Mouse (Mus musculus) forebrain, postnatal 0 days (tissue): ENCODE data around the gene Satb2. TPM values are rescaled to one million over a fixed set of nuclear protein-coding genes. Genes with fewer than 3 reads are reported as not detected.
A peak's percentile ranks its signal among the peaks of the same experiment; 100 is the strongest.

Experiments used
- ATAC-seq: fragments of 200-750 bp; cut with Nextera tagmentation; 2 replicates; pipeline ENCODE4 v1.8.0; 2017; ENCODE audit warnings: mild to moderate bottlenecking, moderate library complexity
- DNase-seq: peaks from one replicate; pipeline ENCODE4 v3.0.0-alpha.2; 2015
- H3K27ac ChIP-seq: fragments of 300-500 bp; sonication (generic); 2 replicates; pipeline ENCODE4 v1.5.1; 2014; ENCODE audit warnings: low read depth, mild to moderate bottlenecking, antibody characterized with exemption, low read length, moderate library complexity, mixed read lengths
- H3K27me3 ChIP-seq: fragments of 300-500 bp; sonication (generic); 2 replicates; pipeline ENCODE4 v1.6.1; 2014; ENCODE audit warnings: mild to moderate bottlenecking, low read length, mixed read lengths; ENCODE audit not compliant: insufficient read depth
- H3K36me3 ChIP-seq: fragments of 300-500 bp; sonication (generic); 2 replicates; pipeline ENCODE4 v1.6.1; 2014; ENCODE audit warnings: mild to moderate bottlenecking, moderate library complexity; ENCODE audit not compliant: insufficient read depth
- H3K4me1 ChIP-seq: fragments of 300-500 bp; sonication (generic); 2 replicates; pipeline ENCODE4 v1.6.1; 2014; ENCODE audit warnings: antibody characterized with exemption; ENCODE audit not compliant: insufficient read depth
- H3K4me2 ChIP-seq: fragments of 300-500 bp; sonication (generic); 2 replicates; pipeline ENCODE4 v1.6.1; 2014; ENCODE audit warnings: low read depth, mild to moderate bottlenecking, moderate library complexity
- H3K4me3 ChIP-seq: fragments of 300-500 bp; sonication (generic); 2 replicates; pipeline ENCODE4 v1.5.1; 2014; ENCODE audit warnings: low read depth, low read length, mixed read lengths
- H3K9ac ChIP-seq: fragments of 300-500 bp; sonication (generic); 2 replicates; pipeline ENCODE4 v1.6.1; 2014; ENCODE audit warnings: mild to moderate bottlenecking
- H3K9me3 ChIP-seq: fragments of 300-500 bp; sonication (generic); 2 replicates; pipeline ENCODE4 v1.6.1; 2016; ENCODE audit warnings: low read length
- CTCF ChIP-seq: sonication (generic); IDR thresholded peaks from 2 replicates; pipeline ENCODE4 v1.5.1; 2016; ENCODE audit warnings: antibody characterized with exemption, control low read depth, low read depth
- WGBS: fragments of 180-500 bp; shearing (Covaris S2); extraction: QIAGEN DNeasy Blood & Tissue Kit; methylation state at CpG from one replicate; pipeline ENCODE4 v1.1.7; 2014; 5-methylcytosine and 5-hydroxymethylcytosine counted together
- polyA plus RNA-seq: library from polyadenylated mRNA; unstranded; fragments of >200 nt; fragmentation: Nextera tagmentation; extraction: Ambion mirVana; gene quantifications from 2 replicates; pipeline ENCODE4 v1.2.1, GENCODE M21; 2015
- total RNA-seq: library from RNA; depleted of rRNA; stranded (reverse); fragments of >200 nt; gene quantifications from 2 replicates; pipeline ENCODE4 v1.2.3, GENCODE M21; 2014

Gene Satb2
- total and polyA plus RNA-seq, 2 experiments from 2014 or later: 21.7 to 57.1 TPM

DNA sequence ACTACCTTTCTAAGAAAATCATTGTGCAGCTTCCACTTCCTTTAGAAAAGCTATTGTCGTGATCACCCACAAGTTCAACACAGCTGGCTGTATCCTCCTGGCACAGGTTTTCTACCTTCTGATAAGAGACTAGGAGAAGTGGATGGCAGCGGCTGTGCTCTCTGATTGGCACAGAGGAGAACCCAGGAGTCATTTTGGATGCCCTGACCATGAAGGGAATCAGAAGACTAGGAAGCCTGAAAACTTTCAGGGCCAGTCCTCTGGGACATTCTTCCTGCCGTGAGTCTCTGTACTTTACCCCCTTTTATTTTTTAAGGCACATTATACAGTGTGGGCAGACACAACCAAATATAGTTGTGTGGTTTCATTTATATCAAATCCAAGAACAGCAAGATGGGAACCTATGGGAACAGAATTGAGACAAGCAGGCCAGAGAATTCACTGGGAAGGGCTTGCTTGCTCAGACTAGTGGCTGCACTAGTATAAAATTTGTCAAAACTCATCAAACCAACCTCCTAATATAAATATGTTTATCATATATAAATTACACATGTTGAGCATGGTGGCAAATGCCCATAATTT, 77.7 kb downstream of the Satb2 start:
- Histone ChIP-seq H3K9ac (no peak overlapping the region), H3K27ac (peak overlapping the region; percentile 45; the same call in 1 of the 2 replicates)

DNA sequence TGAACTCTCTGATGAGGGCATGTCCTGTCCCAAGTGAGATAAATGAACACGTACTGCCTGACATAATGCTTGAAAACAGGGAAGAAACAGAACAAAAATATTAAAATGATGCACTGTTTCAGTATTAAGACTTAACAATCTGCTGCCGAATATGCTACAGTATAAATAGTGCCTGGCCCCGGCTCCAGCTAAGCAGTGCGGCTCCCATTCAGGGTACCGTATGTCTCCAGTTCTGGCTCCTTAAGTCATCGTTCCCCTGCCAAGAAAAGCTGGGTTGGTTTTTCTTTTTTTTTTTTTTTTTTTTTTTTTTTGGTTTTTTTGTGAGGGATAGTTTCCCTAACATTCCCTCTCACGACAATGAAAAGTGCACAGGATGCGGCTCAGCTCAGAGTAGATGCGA, 78.3 kb downstream of the Satb2 start:
- WGBS: 58% methylated on average over 9 of the region's 9 CpGs
- Histone ChIP-seq H3K9me3 (no peaks in the 10 kb centered on the region), H3K27me3 (no peaks in the 10 kb centered on the region), H3K9ac (no peak overlapping the region), H3K4me1 (no peaks in the 10 kb centered on the region; the same call in none of the 2 replicates), H3K4me3 (no peak overlapping the region), H3K36me3 (no peaks in the 10 kb centered on the region), H3K4me2 (no peak overlapping the region), H3K27ac (0 out of 2 replicates have a peak overlapping the region, but pooled peaks have one; percentile 45)
- DNase-seq (peak; percentile 73), ATAC-seq (peak; percentile 84)
- TF ChIP-seq CTCF: no peak

More for the DNA sequence above, 77.7 kb downstream of the Satb2 start:
- 64% methylated on average over 3 of the region's 3 CpGs for WGBS
- ATAC-seq: no peak
- Histone ChIP-seq H3K4me2 (no peak overlapping the region), H3K4me1 (no peaks in the 10 kb centered on the region; the same call in none of the 2 replicates), H3K36me3 (no peaks in the 10 kb centered on the region), H3K27me3 (no peaks in the 10 kb centered on the region), H3K4me3 (no peak overlapping the region), H3K9me3 (no peaks in the 10 kb centered on the region)
- no peak for TF ChIP-seq CTCF
- no peak for DNase-seq

DNA sequence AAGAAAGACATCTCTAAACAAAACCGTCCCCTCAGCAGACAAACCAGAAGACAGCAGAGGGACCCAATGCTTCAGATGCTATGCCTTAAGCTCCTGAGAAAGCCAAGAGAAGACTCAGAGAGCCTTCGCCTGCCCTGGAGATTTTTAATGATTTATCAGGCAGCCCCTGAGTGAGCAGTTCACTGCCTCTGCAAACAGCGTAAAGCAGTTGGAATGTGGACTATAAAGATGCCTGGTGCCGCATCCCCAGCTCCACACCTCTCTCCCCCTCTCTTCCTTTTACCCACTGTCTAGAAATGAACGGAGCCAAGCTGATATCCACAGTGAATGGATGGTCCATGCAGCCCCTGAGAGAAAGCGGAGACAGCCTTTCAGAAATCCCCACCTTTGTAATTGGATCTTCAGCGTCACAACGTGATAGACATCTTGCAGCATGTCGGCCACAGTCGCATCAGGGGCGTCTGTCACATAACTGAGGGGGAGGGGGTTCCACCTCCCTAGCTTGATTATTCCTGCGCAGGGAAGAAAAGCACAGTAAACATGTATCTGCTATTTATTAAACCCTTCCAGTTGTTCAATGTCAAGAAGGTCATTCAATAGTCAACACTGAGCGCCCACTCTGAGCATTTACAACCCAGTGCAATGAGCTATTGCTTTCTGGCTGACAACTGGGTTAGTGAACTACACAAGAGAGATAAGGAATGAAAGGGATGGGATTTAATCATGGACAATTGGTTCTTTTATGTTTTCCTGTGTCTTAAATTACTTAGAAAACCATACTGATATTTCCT, 79.6 kb downstream of the Satb2 start:
- H3K27ac ChIP-seq: no peak overlapping the region
- H3K4me2 ChIP-seq: no peak overlapping the region
- H3K36me3 ChIP-seq: no peaks in the 10 kb centered on the region
- no peaks in the 10 kb centered on the region; the same call in none of the 2 replicates for H3K4me1 ChIP-seq
- 51% methylated on average over 13 of the region's 13 CpGs for WGBS
- no peaks in the 10 kb centered on the region for H3K27me3 ChIP-seq
- DNase-seq (no peak), ATAC-seq (0 out of 2 replicates have a peak, but pooled peaks have one; percentile 19)
- no peak overlapping the region for H3K9ac ChIP-seq
- H3K9me3 ChIP-seq: no peaks in the 10 kb centered on the region
- TF ChIP-seq CTCF: no peak
- H3K4me3 ChIP-seq: no peak overlapping the region

DNA sequence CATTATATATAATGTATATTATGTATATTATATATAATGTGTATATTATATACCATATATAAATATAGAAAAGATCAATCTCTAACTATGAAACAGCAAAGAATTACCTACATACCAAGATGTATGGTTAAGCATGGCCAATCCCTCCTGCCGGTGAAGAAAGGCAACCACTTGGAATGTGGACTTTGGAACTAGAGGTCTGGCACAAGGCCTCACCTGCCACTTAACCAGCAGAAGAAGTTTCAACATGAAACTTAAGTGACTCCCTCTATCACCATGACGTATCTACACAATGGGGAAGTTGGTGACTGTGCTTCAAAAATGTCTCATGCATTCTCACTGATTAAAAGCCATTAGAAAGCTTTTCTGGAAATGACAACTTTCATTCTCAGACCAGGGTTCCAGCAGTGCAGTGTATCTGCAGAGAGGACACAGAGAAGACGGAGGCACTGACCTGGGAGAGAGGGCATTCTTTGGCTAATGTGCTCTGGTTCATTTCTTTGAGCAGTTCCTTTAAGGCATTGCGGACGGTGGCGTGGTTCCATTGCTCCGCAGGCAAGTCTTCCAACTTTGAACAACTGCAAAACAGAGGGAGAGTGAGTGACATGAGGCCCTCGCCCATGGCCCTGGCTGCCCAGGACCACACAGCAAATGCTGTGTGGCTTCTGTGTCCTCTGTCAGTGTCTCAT, 80.8 kb downstream of the Satb2 start:
- WGBS: 88% methylated on average over 8 of the region's 8 CpGs
- no peak overlapping the region for H3K4me2 ChIP-seq
- H3K9ac ChIP-seq: no peak overlapping the region
- ATAC-seq: no peak
- H3K27ac ChIP-seq: no peak overlapping the region
- no peak for TF ChIP-seq CTCF
- H3K36me3 ChIP-seq: no peaks in the 10 kb centered on the region
- H3K4me1 ChIP-seq: no peaks in the 10 kb centered on the region; the same call in 1 of the 2 replicates
- H3K27me3 ChIP-seq: no peaks in the 10 kb centered on the region
- no peak overlapping the region for H3K4me3 ChIP-seq
- no peaks in the 10 kb centered on the region for H3K9me3 ChIP-seq
- no peak for DNase-seq

DNA sequence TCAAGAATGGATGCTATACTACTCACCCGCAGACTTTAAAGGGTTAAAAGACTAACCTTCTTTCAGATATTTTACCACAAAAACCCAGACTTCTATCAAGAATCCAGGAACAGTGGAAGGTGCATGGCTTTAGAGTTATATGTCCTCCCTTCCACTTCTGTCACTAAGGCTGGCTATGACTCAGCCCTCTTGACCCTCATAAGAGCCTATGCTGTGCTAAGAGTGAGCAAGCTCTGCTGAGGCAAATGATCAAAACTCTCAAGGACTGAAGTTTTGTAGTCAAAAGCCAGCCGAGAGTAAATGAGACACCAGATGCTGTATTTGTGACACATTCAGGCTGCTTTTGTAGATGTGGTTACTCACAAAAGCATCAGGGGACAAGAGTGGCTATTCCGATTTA, 81.8 kb downstream of the Satb2 start:
- H3K4me3 ChIP-seq: no peak overlapping the region
- H3K27ac ChIP-seq: no peak overlapping the region
- DNase-seq (no peak), ATAC-seq (no peak)
- no peaks in the 10 kb centered on the region for H3K27me3 ChIP-seq
- TF ChIP-seq CTCF: no peak
- no peaks in the 10 kb centered on the region for H3K9me3 ChIP-seq
- no peak overlapping the region for H3K4me2 ChIP-seq
- 72% methylated on average over 3 of the region's 3 CpGs for WGBS
- no peaks in the 10 kb centered on the region for H3K36me3 ChIP-seq
- H3K4me1 ChIP-seq: no peaks in the 10 kb centered on the region; the same call in 1 of the 2 replicates
- H3K9ac ChIP-seq: no peak overlapping the region

DNA sequence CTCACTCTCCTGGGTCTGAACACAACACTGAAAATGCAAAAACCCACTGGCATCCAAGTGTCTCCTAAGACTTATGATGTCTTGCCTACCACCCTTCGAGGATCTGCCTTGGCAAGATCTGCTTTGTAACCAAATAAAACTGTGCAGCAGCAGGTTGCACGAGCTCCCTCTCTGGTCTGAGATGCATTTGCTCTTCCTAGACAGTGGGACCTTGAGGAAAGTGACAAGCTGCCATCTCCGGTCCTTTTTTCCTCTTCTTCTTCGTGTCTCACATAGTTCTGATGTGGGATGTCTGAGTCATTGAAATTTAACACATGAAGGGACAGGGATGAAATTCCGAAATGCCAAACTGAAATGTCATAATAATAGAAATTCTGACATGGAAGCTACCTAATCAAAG, 85.7 kb downstream of the Satb2 start:
- TF ChIP-seq CTCF: no peak

More for the DNA sequence above, 85.7 kb downstream of the Satb2 start:
- H3K9ac ChIP-seq: no peak overlapping the region
- WGBS: 77% methylated on average over 5 of the region's 5 CpGs
- no peak overlapping the region for H3K27ac ChIP-seq
- no peak overlapping the region for H3K4me2 ChIP-seq
- no peaks in the 10 kb centered on the region for H3K9me3 ChIP-seq
- no peaks in the 10 kb centered on the region for H3K36me3 ChIP-seq
- no peaks in the 10 kb centered on the region for H3K4me1 ChIP-seq
- no peaks in the 10 kb centered on the region for H3K27me3 ChIP-seq
- no peak; the same call in 1 of the 2 replicates for ATAC-seq
- H3K4me3 ChIP-seq: no peak overlapping the region
- no peak for DNase-seq
